Mouse (Mus musculus) forebrain, embryonic 15.5 days (tissue): ENCODE measurements around the gene Atp2b2. TPM values are rescaled to one million over a fixed set of nuclear protein-coding genes. Genes with fewer than 3 reads are reported as not detected.

Experiments
- ATAC-seq: fragments of 200-750 bp; cut with Nextera tagmentation; replicated peaks from 2 replicates; pipeline ENCODE4 v1.8.0; 2017; ENCODE audit warnings: mild to moderate bottlenecking, moderate TSS enrichment, moderate library complexity
- H3K27ac ChIP-seq: fragments of 300-500 bp; sonication (generic); replicated peaks from 2 replicates; pipeline ENCODE4 v1.5.1; 2015; ENCODE audit warnings: mild to moderate bottlenecking, inconsistent platforms
- H3K27me3 ChIP-seq: fragments of 300-500 bp; sonication (generic); 2 replicates; pipeline ENCODE4 v1.6.1; 2015; ENCODE audit warnings: inconsistent platforms
- H3K36me3 ChIP-seq: fragments of 300-500 bp; sonication (generic); 2 replicates; pipeline ENCODE4 v1.6.1; 2015; ENCODE audit warnings: mild to moderate bottlenecking, inconsistent platforms
- H3K4me1 ChIP-seq: fragments of 300-500 bp; sonication (generic); 2 replicates; pipeline ENCODE4 v1.6.1; 2015; ENCODE audit warnings: inconsistent platforms
- H3K4me2 ChIP-seq: fragments of 300-500 bp; sonication (generic); replicated peaks from 2 replicates; pipeline ENCODE4 v1.6.1; 2015; ENCODE audit warnings: mild to moderate bottlenecking, inconsistent platforms
- H3K4me3 ChIP-seq: fragments of 300-500 bp; sonication (generic); 2 replicates; pipeline ENCODE4 v1.5.1; 2015; ENCODE audit warnings: mild to moderate bottlenecking, inconsistent platforms
- H3K9ac ChIP-seq: fragments of 300-500 bp; sonication (generic); replicated peaks from 2 replicates; pipeline ENCODE4 v1.6.1; 2015; ENCODE audit warnings: mild to moderate bottlenecking, inconsistent platforms
- H3K9me3 ChIP-seq: fragments of 300-500 bp; sonication (generic); 2 replicates; pipeline ENCODE4 v1.6.1; 2016; ENCODE audit warnings: inconsistent platforms
- WGBS: fragments of 180-500 bp; shearing (Covaris S2); methylation state at CpG from one replicate; pipeline ENCODE4 v1.1.7; 2015; ENCODE audit warnings: mixed read lengths; 5-methylcytosine and 5-hydroxymethylcytosine counted together
- polyA plus RNA-seq: library from polyadenylated mRNA; unstranded; fragments of >200 nt; fragmentation: Nextera tagmentation; extraction: Ambion mirVana; gene quantifications from 2 replicates; pipeline ENCODE4 v1.2.1, GENCODE M21; 2015

Atp2b2 gene
- polyA plus RNA-seq, 1 experiment from 2014 or later = 28.8 TPM

DNA sequence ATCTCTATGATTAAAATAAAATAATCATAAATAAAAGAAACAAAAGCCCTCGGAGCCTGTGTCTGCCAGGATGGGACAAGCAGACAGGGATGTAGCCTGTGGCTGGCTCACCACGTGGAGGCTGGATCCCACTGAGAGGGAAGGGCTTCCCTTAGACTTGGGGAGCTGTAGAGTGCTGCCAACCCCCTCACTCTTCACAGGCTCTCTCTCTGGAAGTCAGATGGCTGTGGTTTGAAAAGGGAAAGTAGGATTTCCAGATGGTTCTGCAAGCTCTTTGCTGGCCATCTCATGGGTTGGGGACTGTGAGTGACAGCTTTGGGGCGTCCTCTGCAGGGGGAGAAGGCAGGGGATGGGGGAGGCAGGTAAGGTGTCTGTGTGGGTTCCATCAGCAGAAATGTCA lies 163.0 kb downstream of the Atp2b2 start:
- Histone ChIP-seq H3K27ac (no peak overlapping the region), H3K9ac (no peak overlapping the region), H3K4me2 (no peak overlapping the region), H3K9me3 (no peaks in the 10 kb centered on the region), H3K36me3 (no peaks in the 10 kb centered on the region), H3K27me3 (no peaks in the 10 kb centered on the region), H3K4me1 (peaks cover 13% of the 10 kb centered on the region; the same call in 1 of the 2 replicates), H3K4me3 (no peak overlapping the region)
- WGBS = 48% methylated on average over 3 of the region's 3 CpGs
- ATAC-seq = no peak

DNA sequence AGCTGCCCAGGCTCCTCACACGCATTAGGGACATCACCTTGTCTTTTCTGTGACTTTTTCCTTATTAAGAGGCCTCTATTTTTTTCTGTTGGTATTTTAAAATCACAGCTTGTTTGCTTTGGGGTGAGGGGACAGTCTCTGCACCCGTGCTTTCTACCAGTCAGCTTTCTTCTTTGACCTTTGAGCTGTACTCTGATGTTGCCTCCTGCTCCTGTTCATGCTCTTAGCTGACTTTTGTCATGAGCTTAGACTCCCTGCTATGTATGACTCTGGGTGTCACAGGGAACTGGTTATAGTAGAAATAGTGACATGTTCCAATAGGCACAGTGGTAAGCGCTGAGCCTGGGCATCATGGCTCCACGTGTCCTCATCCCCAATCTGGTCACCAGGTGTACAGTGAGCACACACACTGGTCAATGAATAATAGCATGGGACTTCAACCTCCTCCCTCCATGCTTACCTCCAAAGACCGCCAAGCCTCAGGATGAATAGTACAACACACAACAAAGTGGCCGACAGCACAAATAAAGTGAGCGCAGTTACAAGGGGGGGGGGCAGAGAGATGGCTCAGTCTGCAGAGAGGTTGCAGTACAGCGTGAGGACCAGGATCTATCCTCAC lies 163.8 kb downstream of the Atp2b2 start:
- Histone ChIP-seq H3K9ac (no peak overlapping the region), H3K4me1 (peaks cover 13% of the 10 kb centered on the region; the same call in 1 of the 2 replicates), H3K4me3 (no peak overlapping the region), H3K9me3 (no peaks in the 10 kb centered on the region), H3K36me3 (no peaks in the 10 kb centered on the region), H3K4me2 (no peak overlapping the region), H3K27me3 (no peaks in the 10 kb centered on the region), H3K27ac (no peak overlapping the region)
- 87% methylated on average over 8 of the region's 8 CpGs for WGBS
- ATAC-seq = no peak

DNA sequence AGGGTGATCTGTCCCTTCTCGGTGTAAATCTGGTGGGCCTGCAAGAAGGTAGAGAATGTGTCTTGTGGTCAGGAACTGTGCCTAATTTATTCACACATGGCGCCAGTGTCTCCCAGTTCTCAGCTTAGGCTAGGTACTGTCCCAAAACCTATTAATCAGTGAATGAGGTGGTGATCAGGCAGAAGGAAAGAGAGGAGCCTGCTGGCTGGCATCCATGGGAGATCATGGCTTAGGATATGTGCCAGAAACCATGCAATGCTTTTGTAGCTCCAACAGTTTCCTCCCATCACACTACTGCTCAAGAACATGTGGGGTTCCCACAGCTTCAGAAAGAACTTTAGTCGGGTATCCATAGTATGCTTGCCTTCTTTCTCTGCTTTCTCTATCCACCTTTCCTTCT lies 165.8 kb downstream of the Atp2b2 start:
- H3K4me1 ChIP-seq = 0 out of 2 replicates have a peak, but pooled peaks cover 7% of the 10 kb centered on the region
- H3K4me3 ChIP-seq = no peak overlapping the region
- H3K27ac ChIP-seq = no peak overlapping the region
- no peak overlapping the region for H3K4me2 ChIP-seq
- H3K9me3 ChIP-seq = no peaks in the 10 kb centered on the region
- no peak overlapping the region for H3K9ac ChIP-seq
- no peaks in the 10 kb centered on the region for H3K36me3 ChIP-seq
- no peaks in the 10 kb centered on the region for H3K27me3 ChIP-seq
- ATAC-seq = no peak
- WGBS = 84% methylated on average over 3 of the region's 3 CpGs

DNA sequence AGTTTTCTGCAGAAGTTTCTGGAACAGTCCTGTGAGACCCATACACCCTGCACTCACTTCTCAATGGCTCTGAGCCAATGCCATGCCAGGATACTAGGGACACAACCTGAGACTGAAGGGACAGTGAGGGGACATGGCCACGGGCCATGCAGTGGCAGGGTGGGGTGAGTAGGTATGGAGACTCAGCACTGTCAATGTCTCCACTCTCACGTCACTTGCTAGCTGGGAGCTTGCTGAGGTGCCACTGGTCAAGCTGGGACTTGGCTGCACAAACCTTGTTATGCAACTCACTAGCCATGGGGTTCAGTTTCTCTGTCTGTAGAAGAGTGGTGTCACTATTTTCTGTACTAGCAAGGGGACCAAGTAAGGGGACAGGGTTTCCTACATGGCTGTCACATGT lies 167.2 kb downstream of the Atp2b2 start:
- no peak overlapping the region for H3K27ac ChIP-seq
- no peak overlapping the region for H3K9ac ChIP-seq
- no peaks in the 10 kb centered on the region for H3K27me3 ChIP-seq
- WGBS = 86% methylated on average over 2 of the region's 2 CpGs
- ATAC-seq = no peak
- H3K4me2 ChIP-seq = no peak overlapping the region
- 0 out of 2 replicates have a peak, but pooled peaks cover 7% of the 10 kb centered on the region for H3K4me1 ChIP-seq
- H3K36me3 ChIP-seq = no peaks in the 10 kb centered on the region
- no peaks in the 10 kb centered on the region for H3K9me3 ChIP-seq
- H3K4me3 ChIP-seq = no peak overlapping the region

DNA sequence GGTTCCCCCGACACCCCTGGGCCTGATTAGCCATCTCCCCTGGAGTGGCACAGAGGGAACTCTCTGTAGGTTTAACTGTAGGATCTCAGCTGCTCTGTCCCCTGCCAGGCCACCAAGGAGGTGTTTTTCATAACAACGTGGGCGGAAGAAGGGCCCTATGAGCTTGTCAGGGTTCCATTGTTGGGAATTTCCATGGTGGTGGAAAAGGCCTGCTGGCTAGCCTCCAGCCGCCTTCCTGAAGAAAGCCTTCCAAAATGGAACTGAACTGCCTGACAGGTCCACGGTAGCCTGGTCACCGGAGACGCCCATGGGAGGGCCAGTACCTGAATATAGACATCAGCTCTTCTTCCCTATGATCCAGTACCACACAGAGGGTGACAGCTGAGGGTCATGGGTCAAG lies 169.8 kb downstream of the Atp2b2 start:
- Histone ChIP-seq H3K4me2 (no peak overlapping the region), H3K4me3 (no peak overlapping the region), H3K36me3 (no peaks in the 10 kb centered on the region), H3K27ac (no peak overlapping the region), H3K9me3 (no peaks in the 10 kb centered on the region), H3K9ac (no peak overlapping the region), H3K4me1 (0 out of 2 replicates have a peak, but pooled peaks cover 7% of the 10 kb centered on the region), H3K27me3 (no peaks in the 10 kb centered on the region)
- ATAC-seq = no peak
- 52% methylated on average over 7 of the region's 7 CpGs for WGBS

DNA sequence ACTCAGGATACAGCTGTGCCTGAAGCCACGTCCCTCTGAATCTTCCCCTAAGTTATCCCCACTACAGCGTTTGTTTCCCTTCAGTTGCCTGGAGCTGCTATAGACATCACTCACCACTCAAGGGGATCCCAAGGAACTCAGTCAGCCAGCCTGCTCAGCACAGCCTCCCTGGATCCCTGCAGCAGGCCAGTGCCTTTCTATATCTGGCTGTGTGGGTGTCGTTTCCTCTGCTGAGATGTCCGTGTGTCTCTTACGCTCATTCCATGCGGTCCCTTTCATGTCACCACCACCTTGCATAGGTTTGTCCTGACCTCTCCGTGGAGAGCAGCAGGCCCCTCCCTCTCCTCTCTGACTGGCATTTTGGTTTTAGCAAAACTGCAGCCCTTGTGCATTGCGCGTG lies 171.6 kb downstream of the Atp2b2 start:
- WGBS = 82% methylated on average over 9 of the region's 9 CpGs
- no peak for ATAC-seq
- Histone ChIP-seq H3K4me3 (no peak overlapping the region), H3K9ac (no peak overlapping the region), H3K4me2 (no peak overlapping the region), H3K36me3 (no peaks in the 10 kb centered on the region), H3K27ac (no peak overlapping the region), H3K9me3 (no peaks in the 10 kb centered on the region), H3K27me3 (no peaks in the 10 kb centered on the region), H3K4me1 (0 out of 2 replicates have a peak, but pooled peaks cover 10% of the 10 kb centered on the region)

DNA sequence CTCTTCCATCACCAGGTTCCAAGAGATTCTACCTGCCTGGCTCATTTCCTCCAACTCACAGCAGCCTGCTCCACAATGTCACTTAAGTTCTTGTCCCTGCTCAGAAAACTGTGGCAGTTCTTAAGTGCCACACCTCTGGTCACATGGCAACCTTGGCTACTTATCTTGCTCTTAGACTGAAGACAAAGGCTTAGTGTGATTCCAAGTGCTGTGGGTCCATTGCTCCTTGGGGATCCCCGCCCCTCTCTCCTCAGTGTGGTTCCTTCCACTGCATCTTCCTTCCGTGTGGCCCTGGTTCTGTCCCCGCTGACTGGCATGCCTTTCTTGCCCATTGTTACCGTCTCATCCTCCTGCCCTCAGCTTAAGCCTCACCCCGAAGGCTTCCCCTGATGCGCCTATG lies 173.9 kb downstream of the Atp2b2 start:
- Histone ChIP-seq H3K27me3 (no peaks in the 10 kb centered on the region), H3K9ac (no peak overlapping the region), H3K4me2 (no peak overlapping the region), H3K36me3 (no peaks in the 10 kb centered on the region), H3K27ac (no peak overlapping the region), H3K4me1 (0 out of 2 replicates have a peak, but pooled peaks cover 12% of the 10 kb centered on the region), H3K9me3 (no peaks in the 10 kb centered on the region), H3K4me3 (no peak overlapping the region)
- no peak for ATAC-seq
- 78% methylated on average over 6 of the region's 6 CpGs for WGBS

DNA sequence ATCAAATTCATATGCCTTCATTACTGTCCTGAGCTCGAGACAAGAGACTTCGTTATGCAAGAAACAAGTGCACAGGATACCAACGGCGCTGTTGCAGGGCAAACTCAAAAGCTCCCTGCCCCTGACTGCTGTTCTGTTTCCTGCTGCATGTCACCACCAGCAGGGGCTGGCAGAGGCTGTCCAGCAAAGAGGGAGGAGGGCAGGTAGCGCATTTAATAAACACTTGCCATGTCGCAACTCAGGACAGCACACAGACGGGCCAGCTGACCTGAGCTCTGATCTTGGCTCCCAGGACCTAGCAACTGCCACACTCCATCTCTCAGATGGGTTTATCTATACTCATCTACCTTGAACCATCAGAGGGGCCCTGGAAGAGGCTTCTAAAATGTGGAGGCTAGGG lies 176.7 kb downstream of the Atp2b2 start:
- Histone ChIP-seq H3K27ac (no peak overlapping the region), H3K9ac (no peak overlapping the region), H3K4me1 (peaks cover 21% of the 10 kb centered on the region), H3K36me3 (no peaks in the 10 kb centered on the region), H3K4me3 (no peak overlapping the region), H3K4me2 (no peak overlapping the region), H3K27me3 (no peaks in the 10 kb centered on the region), H3K9me3 (no peaks in the 10 kb centered on the region)
- WGBS = 61% methylated on average over 7 of the region's 7 CpGs
- no peak for ATAC-seq

DNA sequence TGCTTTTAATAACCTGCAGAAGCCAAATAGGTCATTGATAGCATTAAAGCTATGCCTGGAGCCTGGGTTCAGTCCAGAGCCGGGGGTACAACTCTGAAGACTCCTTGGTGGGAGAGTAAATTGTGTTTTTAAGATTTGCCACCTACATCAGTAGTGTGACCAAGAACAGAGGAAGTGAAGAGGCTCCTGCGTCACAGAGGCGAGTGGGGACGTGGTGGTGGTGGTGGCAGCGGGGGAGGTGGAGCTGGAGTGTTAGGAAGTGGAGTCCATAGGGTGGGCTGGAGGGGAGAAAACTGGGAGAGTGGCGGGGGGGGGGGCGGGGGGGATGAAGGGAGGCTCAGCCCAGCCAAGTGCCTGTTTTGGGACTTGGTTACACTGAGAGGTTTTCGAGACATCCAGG lies 177.6 kb downstream of the Atp2b2 start:
- Histone ChIP-seq H3K27me3 (no peaks in the 10 kb centered on the region), H3K4me1 (peaks cover 30% of the 10 kb centered on the region), H3K4me2 (no peak overlapping the region), H3K27ac (no peak overlapping the region), H3K36me3 (no peaks in the 10 kb centered on the region), H3K9me3 (no peaks in the 10 kb centered on the region), H3K9ac (no peak overlapping the region), H3K4me3 (no peak overlapping the region)
- 76% methylated on average over 8 of the region's 8 CpGs for WGBS
- no peak for ATAC-seq

DNA sequence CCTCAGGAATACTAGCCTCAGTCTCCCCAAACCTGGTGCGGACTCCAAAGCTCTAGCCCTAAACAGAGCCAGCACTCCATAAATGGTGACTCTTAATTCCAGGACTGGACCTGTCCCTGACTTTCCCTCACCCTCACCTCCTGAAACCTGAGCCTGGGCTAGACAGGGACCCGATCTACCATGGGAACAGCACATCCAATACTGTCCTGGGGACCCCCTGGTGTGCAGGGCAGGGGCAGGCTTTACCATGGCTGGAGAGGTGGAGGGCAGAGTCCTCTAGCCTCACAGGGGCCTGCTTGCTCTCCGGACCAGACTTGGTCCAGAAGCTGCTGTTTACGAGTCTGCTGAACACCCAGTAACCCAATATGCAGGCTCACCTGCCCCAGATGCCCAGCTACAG lies 179.5 kb downstream of the Atp2b2 start:
- no peak overlapping the region for H3K4me2 ChIP-seq
- H3K9ac ChIP-seq = no peak overlapping the region
- ATAC-seq = no peak
- 83% methylated on average over 4 of the region's 4 CpGs for WGBS
- H3K4me3 ChIP-seq = no peak overlapping the region
- no peaks in the 10 kb centered on the region for H3K27me3 ChIP-seq
- H3K27ac ChIP-seq = no peak overlapping the region
- H3K9me3 ChIP-seq = no peaks in the 10 kb centered on the region
- no peaks in the 10 kb centered on the region for H3K36me3 ChIP-seq
- peaks cover 43% of the 10 kb centered on the region for H3K4me1 ChIP-seq

DNA sequence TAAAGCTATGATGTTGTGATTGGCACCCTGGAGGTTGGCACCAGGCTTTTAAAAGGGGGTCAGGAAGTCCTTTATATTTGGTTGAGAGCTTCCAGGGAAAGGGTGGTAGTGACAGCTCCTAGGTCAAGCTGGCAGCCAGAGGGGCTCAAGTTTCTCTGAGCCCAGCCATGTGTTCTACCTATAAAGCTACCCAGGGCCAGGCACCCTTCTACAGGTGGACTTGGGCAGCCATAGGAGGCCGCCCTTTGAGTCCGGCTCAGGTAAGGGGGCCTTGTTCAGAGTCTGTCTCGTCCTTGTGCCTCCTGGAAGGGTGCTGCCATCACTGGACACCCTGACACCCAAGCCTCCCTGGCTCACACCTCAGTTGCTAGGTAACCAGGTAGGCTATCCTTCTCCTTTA lies 180.5 kb downstream of the Atp2b2 start:
- H3K4me3 ChIP-seq = no peak overlapping the region
- no peaks in the 10 kb centered on the region for H3K9me3 ChIP-seq
- peaks cover 53% of the 10 kb centered on the region for H3K4me1 ChIP-seq
- ATAC-seq = no peak
- H3K9ac ChIP-seq = no peak overlapping the region
- H3K27ac ChIP-seq = peak overlapping the region; percentile 95
- no peaks in the 10 kb centered on the region for H3K27me3 ChIP-seq
- H3K36me3 ChIP-seq = no peaks in the 10 kb centered on the region
- 83% methylated on average over 3 of the region's 3 CpGs for WGBS
- H3K4me2 ChIP-seq = no peak overlapping the region

DNA sequence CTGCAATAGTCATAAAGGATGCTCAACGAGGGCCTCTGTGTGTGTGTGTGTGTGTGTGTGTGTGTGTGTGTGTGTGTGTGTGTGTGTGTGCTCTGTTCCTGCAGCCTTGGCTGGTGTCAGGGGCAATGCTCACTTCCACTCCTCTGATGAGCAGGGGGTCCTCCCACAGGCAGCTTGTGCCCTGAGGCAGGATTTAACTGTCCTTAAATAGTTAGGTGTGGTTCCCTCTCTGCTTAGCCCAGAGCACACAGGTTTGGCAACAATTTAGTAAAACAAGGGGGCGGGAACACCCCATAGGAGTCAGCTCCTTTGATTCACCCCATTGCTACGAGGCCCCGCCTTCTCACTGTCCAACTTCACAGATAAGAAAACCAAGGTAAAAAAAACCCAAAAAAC lies 181.0 kb downstream of the Atp2b2 start:
- H3K4me1 ChIP-seq = peaks cover 59% of the 10 kb centered on the region
- H3K27ac ChIP-seq = peak overlapping the region; percentile 95
- no peaks in the 10 kb centered on the region for H3K27me3 ChIP-seq
- H3K9ac ChIP-seq = peak overlapping the region; percentile 22; the same call in 1 of the 2 replicates
- no peaks in the 10 kb centered on the region for H3K36me3 ChIP-seq
- no peak overlapping the region for H3K4me3 ChIP-seq
- H3K9me3 ChIP-seq = no peaks in the 10 kb centered on the region
- WGBS = 66% methylated on average over 3 of the region's 4 CpGs
- H3K4me2 ChIP-seq = no peak overlapping the region
- ATAC-seq = no peak

DNA sequence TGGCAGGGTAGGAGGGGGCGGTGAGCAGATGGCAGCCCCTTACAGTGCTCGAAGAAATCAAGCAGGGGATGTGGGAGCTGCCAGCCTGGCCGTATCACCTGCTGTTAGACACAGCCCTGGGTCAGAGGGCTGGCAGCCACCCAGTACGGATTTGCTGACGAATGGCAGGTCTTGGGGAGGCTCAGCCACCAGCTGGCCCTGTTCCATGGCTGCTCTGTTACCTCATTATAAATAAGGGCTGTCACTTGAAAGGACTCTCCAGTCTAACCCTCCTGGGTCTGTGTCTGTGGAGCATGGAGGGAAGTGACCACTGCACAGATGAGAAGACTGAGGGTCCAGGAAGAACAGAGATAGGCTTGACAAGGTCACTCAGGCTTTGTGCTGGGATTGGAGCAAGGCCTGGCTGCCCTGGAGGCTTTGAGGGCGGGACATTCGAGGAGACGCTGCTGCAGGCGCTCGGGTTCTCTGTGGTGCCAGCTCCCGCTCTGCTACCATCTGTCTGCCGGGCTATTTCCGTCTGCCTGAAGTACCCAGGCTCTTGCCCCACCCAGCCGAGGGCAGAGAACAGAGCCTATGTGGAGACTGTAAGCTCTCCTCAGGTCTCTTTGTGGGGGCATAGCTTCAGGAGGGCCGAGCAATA lies 181.6 kb downstream of the Atp2b2 start:
- H3K9ac ChIP-seq = peak overlapping the region; percentile 22
- H3K4me1 ChIP-seq = peaks cover 62% of the 10 kb centered on the region
- ATAC-seq = peak; percentile 70
- no peaks in the 10 kb centered on the region for H3K27me3 ChIP-seq
- H3K27ac ChIP-seq = peak overlapping the region; percentile 95
- no peaks in the 10 kb centered on the region for H3K9me3 ChIP-seq
- 20% methylated on average over 15 of the region's 15 CpGs for WGBS
- no peak overlapping the region for H3K4me2 ChIP-seq
- no peaks in the 10 kb centered on the region for H3K36me3 ChIP-seq
- no peak overlapping the region for H3K4me3 ChIP-seq
